Mouse (Mus musculus) limb, embryonic 12.5 days (tissue): Measurements from ENCODE around the gene E030018B13Rik. TPM values are rescaled to one million over a fixed set of nuclear protein-coding genes. Genes with fewer than 3 reads are reported as not detected.

Experiments
- ATAC-seq: fragments of 200-750 bp; cut with Nextera tagmentation; 2 replicates; pipeline ENCODE4 v1.8.0; 2017; ENCODE audit warnings: low read depth, moderate TSS enrichment; ENCODE audit not compliant: insufficient number of reproducible peaks, insufficient read depth, low FRiP score, low TSS enrichment
- H3K27ac ChIP-seq: fragments of 300-500 bp; sonication (generic); 2 replicates; pipeline ENCODE4 v1.5.1; 2016; ENCODE audit warnings: mild to moderate bottlenecking, moderate library complexity
- H3K27me3 ChIP-seq: fragments of 300-500 bp; sonication (generic); 2 replicates; pipeline ENCODE4 v1.6.1; 2016; ENCODE audit warnings: mild to moderate bottlenecking, moderate library complexity
- H3K36me3 ChIP-seq: fragments of 300-500 bp; sonication (generic); 2 replicates; pipeline ENCODE4 v1.6.1; 2016; ENCODE audit warnings: mild to moderate bottlenecking, moderate library complexity
- H3K4me1 ChIP-seq: fragments of 300-500 bp; sonication (generic); replicated peaks from 2 replicates; pipeline ENCODE4 v1.6.1; 2016
- H3K4me2 ChIP-seq: fragments of 300-500 bp; sonication (generic); 2 replicates; pipeline ENCODE4 v1.6.1; 2016; ENCODE audit warnings: mild to moderate bottlenecking, moderate library complexity
- H3K4me3 ChIP-seq: fragments of 300-500 bp; sonication (generic); replicated peaks from 2 replicates; pipeline ENCODE4 v1.5.1; 2016; ENCODE audit warnings: mild to moderate bottlenecking
- H3K9ac ChIP-seq: fragments of 300-500 bp; sonication (generic); replicated peaks from 2 replicates; pipeline ENCODE4 v1.6.1; 2016; ENCODE audit warnings: mild to moderate bottlenecking, moderate library complexity
- H3K9me3 ChIP-seq: fragments of 300-500 bp; sonication (generic); 2 replicates; pipeline ENCODE4 v1.6.1; 2016; ENCODE audit warnings: mild to moderate bottlenecking, moderate library complexity
- WGBS: fragments of 180-500 bp; shearing (Covaris S2); methylation state at CpG from one replicate; pipeline ENCODE4 v1.1.7; 2016; 5-methylcytosine and 5-hydroxymethylcytosine counted together
- polyA plus RNA-seq: library from polyadenylated mRNA; unstranded; fragments of >200 nt; fragmentation: Nextera tagmentation; extraction: Ambion mirVana; gene quantifications from 2 replicates; pipeline ENCODE4 v1.2.1, GENCODE M21; 2016

Gene E030018B13Rik
- polyA plus RNA-seq, 1 experiment from 2014 or later = not detected

- Histone ChIP-seq H3K4me1 (no peaks in the 10 kb centered on the region), H3K27ac (no peak overlapping the region), H3K4me2 (no peak overlapping the region), H3K4me3 (no peak overlapping the region), H3K27me3 (no peaks in the 10 kb centered on the region), H3K9ac (no peak overlapping the region), H3K36me3 (peaks cover 18% of the 10 kb centered on the region), H3K9me3 (no peaks in the 10 kb centered on the region)
- WGBS = 85% methylated on average over 10 of the region's 10 CpGs
- no peak for ATAC-seq
These were observed 29.0 kb upstream of the E030018B13Rik start for GRCm38 (mm10) chr7:63887602-63888123.

GRCm38 (mm10) chr7:63888674-63889073 lies 28.0 kb upstream of the E030018B13Rik start:
- WGBS = 86% methylated on average over 6 of the region's 6 CpGs

GRCm38 (mm10) chr7:63889116-63889975 lies 27.3 kb upstream of the E030018B13Rik start:
- H3K9ac ChIP-seq = no peak overlapping the region
- no peak overlapping the region for H3K4me2 ChIP-seq
- H3K27me3 ChIP-seq = no peaks in the 10 kb centered on the region
- ATAC-seq = no peak
- no peaks in the 10 kb centered on the region for H3K9me3 ChIP-seq
- no peak overlapping the region for H3K4me3 ChIP-seq
- no peak overlapping the region for H3K27ac ChIP-seq
- peaks cover 18% of the 10 kb centered on the region for H3K36me3 ChIP-seq
- 77% methylated on average over 9 of the region's 9 CpGs for WGBS
- no peaks in the 10 kb centered on the region; the same call in 1 of the 2 replicates for H3K4me1 ChIP-seq

More at GRCm38 (mm10) chr7:63888674-63889073, 28.0 kb upstream of the E030018B13Rik start:
- Histone ChIP-seq H3K9me3 (no peaks in the 10 kb centered on the region), H3K4me1 (no peaks in the 10 kb centered on the region; the same call in 1 of the 2 replicates), H3K27ac (no peak overlapping the region), H3K4me3 (no peak overlapping the region), H3K4me2 (no peak overlapping the region), H3K36me3 (peaks cover 18% of the 10 kb centered on the region), H3K9ac (no peak overlapping the region), H3K27me3 (no peaks in the 10 kb centered on the region)
- no peak for ATAC-seq

GRCm38 (mm10) chr7:63891488-63892075 lies 25.1 kb upstream of the E030018B13Rik start:
- 79% methylated on average over 43 of the region's 43 CpGs for WGBS

GRCm38 (mm10) chr7:63893201-63893600 lies 23.5 kb upstream of the E030018B13Rik start:
- 79% methylated on average over 5 of the region's 5 CpGs for WGBS
- Histone ChIP-seq H3K27me3 (peaks cover 7% of the 10 kb centered on the region), H3K4me2 (no peak overlapping the region), H3K36me3 (peaks cover 18% of the 10 kb centered on the region), H3K27ac (no peak overlapping the region), H3K9ac (no peak overlapping the region), H3K4me3 (no peak overlapping the region), H3K9me3 (no peaks in the 10 kb centered on the region), H3K4me1 (peaks cover 17% of the 10 kb centered on the region)
- no peak for ATAC-seq

More at GRCm38 (mm10) chr7:63891488-63892075, 25.1 kb upstream of the E030018B13Rik start:
- ATAC-seq = no peak
- Histone ChIP-seq H3K36me3 (peaks cover 18% of the 10 kb centered on the region), H3K9me3 (no peaks in the 10 kb centered on the region), H3K4me2 (no peak overlapping the region), H3K4me3 (no peak overlapping the region), H3K4me1 (peaks cover 5% of the 10 kb centered on the region), H3K27me3 (no peaks in the 10 kb centered on the region; the same call in 1 of the 2 replicates), H3K27ac (no peak overlapping the region), H3K9ac (no peak overlapping the region)

- peaks cover 10% of the 10 kb centered on the region for H3K27me3 ChIP-seq
- no peak overlapping the region for H3K4me2 ChIP-seq
- H3K27ac ChIP-seq = no peak overlapping the region
- H3K36me3 ChIP-seq = peaks cover 18% of the 10 kb centered on the region
- ATAC-seq = no peak
- 50% methylated on average over 4 of the region's 4 CpGs for WGBS
- no peaks in the 10 kb centered on the region for H3K9me3 ChIP-seq
- no peak overlapping the region for H3K4me3 ChIP-seq
- no peak overlapping the region for H3K9ac ChIP-seq
- H3K4me1 ChIP-seq = peaks cover 17% of the 10 kb centered on the region
These were observed 22.9 kb upstream of the E030018B13Rik start for GRCm38 (mm10) chr7:63893729-63894128.

GRCm38 (mm10) chr7:63894662-63895061 lies 22.0 kb upstream of the E030018B13Rik start:
- WGBS = 82% methylated on average over 4 of the region's 4 CpGs
- peaks cover 10% of the 10 kb centered on the region for H3K27me3 ChIP-seq
- H3K9ac ChIP-seq = no peak overlapping the region
- no peak for ATAC-seq
- no peak overlapping the region for H3K4me2 ChIP-seq
- peaks cover 17% of the 10 kb centered on the region for H3K4me1 ChIP-seq
- H3K27ac ChIP-seq = no peak overlapping the region
- peaks cover 18% of the 10 kb centered on the region for H3K36me3 ChIP-seq
- no peaks in the 10 kb centered on the region for H3K9me3 ChIP-seq
- H3K4me3 ChIP-seq = no peak overlapping the region

- Histone ChIP-seq H3K27me3 (peaks cover 10% of the 10 kb centered on the region), H3K4me3 (no peak overlapping the region), H3K4me2 (no peak overlapping the region), H3K36me3 (peaks cover 13% of the 10 kb centered on the region), H3K9me3 (no peaks in the 10 kb centered on the region), H3K27ac (no peak overlapping the region), H3K4me1 (peaks cover 17% of the 10 kb centered on the region), H3K9ac (no peak overlapping the region)
- no peak for ATAC-seq
- 89% methylated on average over 3 of the region's 3 CpGs for WGBS
These were observed 21.4 kb upstream of the E030018B13Rik start for GRCm38 (mm10) chr7:63895223-63895622.

- no peak overlapping the region for H3K27ac ChIP-seq
- H3K4me1 ChIP-seq = peaks cover 20% of the 10 kb centered on the region
- H3K4me2 ChIP-seq = peak overlapping the region; percentile 61
- no peaks in the 10 kb centered on the region for H3K9me3 ChIP-seq
- H3K4me3 ChIP-seq = peak overlapping the region; percentile 31
- H3K27me3 ChIP-seq = peaks cover 10% of the 10 kb centered on the region
- 19% methylated on average over 17 of the region's 17 CpGs for WGBS
- 0 out of 2 replicates have a peak, but pooled peaks cover under 1% of the 10 kb centered on the region for H3K36me3 ChIP-seq
- no peak for ATAC-seq
- H3K9ac ChIP-seq = peak overlapping the region; percentile 40
These were observed 20.2 kb upstream of the E030018B13Rik start for GRCm38 (mm10) chr7:63896276-63896967.

GRCm38 (mm10) chr7:63896968-63897468 lies 19.6 kb upstream of the E030018B13Rik start:
- Histone ChIP-seq H3K27me3 (peaks cover 10% of the 10 kb centered on the region), H3K4me1 (peaks cover 26% of the 10 kb centered on the region), H3K9me3 (no peaks in the 10 kb centered on the region), H3K4me3 (peak overlapping the region; percentile 31), H3K27ac (no peak overlapping the region), H3K4me2 (peak overlapping the region; percentile 61), H3K36me3 (no peaks in the 10 kb centered on the region), H3K9ac (peak overlapping the region; percentile 40)
- 1% methylated on average over 22 of the region's 22 CpGs for WGBS
- ATAC-seq = peak; percentile 70; the same call in 1 of the 2 replicates
